Mouse (Mus musculus): Measurements from ENCODE around the gene Crybb2.

- TF ChIP-seq CHD2 (IDR thresholded peaks at IDR 0.05; ENCODE audit: low read depth, low read length) (no peak), HCFC1 (IDR thresholded peaks at IDR 0.05; ENCODE audit: borderline replicate concordance, insufficient read depth, low read length) (no peak)
Measured at GRCm38 (mm10) chr5:113113120-113113519, 43.2 kb upstream of the Crybb2 start.

All from ES-E14 (cell line).